Mouse (Mus musculus) cortical plate, adult 2 months (tissue): Measurements from ENCODE around the gene Capn15. TPM values are rescaled to one million over a fixed set of nuclear protein-coding genes. Genes with fewer than 3 reads are reported as not detected.

ENCODE experiments used
- H3K27ac ChIP-seq: fragments of 200-500 bp; 2 replicates; pipeline ENCODE4 v1.5.1; 2012; ENCODE audit warnings: low read length, control low read depth, inconsistent platforms; ENCODE audit not compliant: insufficient read depth
- H3K4me1 ChIP-seq: fragments of 200-500 bp; 2 replicates; pipeline ENCODE4 v1.6.1; 2011; ENCODE audit warnings: low read length; ENCODE audit not compliant: control insufficient read depth, insufficient read depth
- H3K4me3 ChIP-seq: fragments of 200-500 bp; 2 replicates; pipeline ENCODE4 v1.5.1; 2011; ENCODE audit warnings: mild to moderate bottlenecking, low read length, control low read depth; ENCODE audit not compliant: insufficient read depth
- CTCF ChIP-seq: fragments of 200-500 bp; IDR thresholded peaks from 2 replicates; pipeline ENCODE4 v1.5.1; 2011; ENCODE audit warnings: mild to moderate bottlenecking, control low read depth, low read length; ENCODE audit not compliant: insufficient read depth; ENCODE audit errors: extremely low read depth
- POLR2A ChIP-seq: fragments of 200-500 bp; IDR thresholded peaks from 2 replicates; pipeline ENCODE4 v1.6.1; 2011; ENCODE audit warnings: mild to moderate bottlenecking, low read length, control low read depth; ENCODE audit not compliant: insufficient read depth; ENCODE audit errors: extremely low read depth
- polyA plus RNA-seq: library from polyadenylated mRNA; depleted of rRNA; stranded (reverse); fragments of >200 nt; gene quantifications from 2 replicates; pipeline ENCODE4 v1.2.3, GENCODE M21; 2012; rRNA removed

The Capn15 gene
- polyA plus RNA-seq, 1 experiment, result 45.8 TPM

DNA sequence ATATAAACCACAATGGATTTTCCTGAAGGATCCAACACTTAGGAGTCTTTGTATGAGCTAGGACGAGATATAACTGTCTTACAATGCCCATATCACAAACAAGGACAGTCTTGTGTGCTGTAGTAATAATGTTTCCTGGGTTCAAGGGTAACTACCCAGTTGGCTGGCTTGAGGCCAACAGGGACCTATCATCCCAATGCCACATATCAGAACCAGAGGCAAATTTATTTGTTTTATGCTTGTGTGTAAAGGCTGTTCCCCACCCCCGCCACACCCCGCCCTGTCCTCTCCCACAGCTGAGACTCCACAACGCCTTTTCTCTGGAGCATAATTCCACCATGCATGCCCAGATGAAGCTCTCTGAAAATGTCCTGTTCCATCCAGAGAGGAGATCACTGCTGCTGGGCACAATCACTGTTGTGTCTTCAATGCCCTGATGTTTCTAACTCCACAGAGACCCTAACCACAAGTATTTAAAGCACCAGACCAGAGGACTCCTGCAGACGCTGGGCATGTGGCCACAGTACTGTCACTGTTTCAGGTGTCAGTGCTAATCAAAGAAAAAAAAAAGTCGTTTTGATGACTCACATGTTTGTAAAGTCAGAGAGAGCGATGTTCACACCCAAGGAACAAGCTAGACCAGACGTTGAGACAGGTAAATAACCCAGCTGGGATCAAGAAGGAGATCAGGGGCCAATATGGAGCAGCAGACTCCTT lies 68.5 kb downstream of the Capn15 start:
- no peak overlapping the region for H3K27ac ChIP-seq
- peaks cover 19% of the 10 kb centered on the region for H3K4me1 ChIP-seq
- TF ChIP-seq CTCF, result no peak
- TF ChIP-seq POLR2A, result no peak
- peak overlapping the region; percentile 85; the same call in 1 of the 2 replicates for H3K4me3 ChIP-seq

DNA sequence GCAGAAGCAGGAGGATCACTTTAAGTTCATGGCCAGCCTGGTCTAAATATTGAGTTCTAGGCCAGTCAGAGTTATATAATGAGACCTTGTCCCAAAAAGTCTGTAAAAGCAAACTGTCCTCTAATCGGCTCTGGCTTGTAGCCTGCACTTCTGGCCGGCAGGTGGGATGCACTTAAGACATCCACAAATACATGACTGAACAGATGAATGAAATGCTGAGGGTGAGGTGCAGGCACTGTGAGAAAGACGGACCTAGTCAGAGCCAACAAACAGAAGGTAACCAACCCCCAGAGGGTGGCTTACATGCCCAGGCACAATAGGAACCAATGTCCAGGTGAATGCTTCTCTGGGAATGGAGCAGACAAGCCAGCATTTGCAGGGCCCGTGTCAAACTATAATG lies 71.3 kb downstream of the Capn15 start:
- Histone ChIP-seq H3K27ac (peak overlapping the region; percentile 26), H3K4me3 (no peak overlapping the region), H3K4me1 (peaks cover 25% of the 10 kb centered on the region)
- TF ChIP-seq POLR2A (no peak), CTCF (no peak)

DNA sequence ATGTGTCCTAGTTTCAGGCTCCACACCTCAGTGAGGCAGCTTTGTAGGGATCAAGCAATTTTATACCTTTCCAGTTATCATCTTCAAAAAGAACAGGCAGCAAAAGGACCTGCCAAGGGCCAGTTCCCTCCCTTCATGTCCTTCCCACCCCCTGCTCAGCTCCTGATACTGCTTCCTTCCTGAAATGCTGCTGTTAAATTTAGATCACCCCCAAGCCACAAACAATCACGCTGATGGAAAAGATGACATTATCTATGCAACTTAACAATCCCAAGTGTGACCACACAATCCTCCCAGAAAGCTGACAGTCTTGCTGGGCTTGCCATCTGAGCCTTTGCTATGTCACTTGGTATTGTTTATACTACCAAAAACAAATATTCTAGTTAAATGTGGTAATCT lies 71.7 kb downstream of the Capn15 start:
- H3K4me3 ChIP-seq, result no peak overlapping the region
- H3K4me1 ChIP-seq, result peaks cover 25% of the 10 kb centered on the region
- peak overlapping the region; percentile 26 for H3K27ac ChIP-seq
- TF ChIP-seq CTCF (no peak), POLR2A (no peak)

DNA sequence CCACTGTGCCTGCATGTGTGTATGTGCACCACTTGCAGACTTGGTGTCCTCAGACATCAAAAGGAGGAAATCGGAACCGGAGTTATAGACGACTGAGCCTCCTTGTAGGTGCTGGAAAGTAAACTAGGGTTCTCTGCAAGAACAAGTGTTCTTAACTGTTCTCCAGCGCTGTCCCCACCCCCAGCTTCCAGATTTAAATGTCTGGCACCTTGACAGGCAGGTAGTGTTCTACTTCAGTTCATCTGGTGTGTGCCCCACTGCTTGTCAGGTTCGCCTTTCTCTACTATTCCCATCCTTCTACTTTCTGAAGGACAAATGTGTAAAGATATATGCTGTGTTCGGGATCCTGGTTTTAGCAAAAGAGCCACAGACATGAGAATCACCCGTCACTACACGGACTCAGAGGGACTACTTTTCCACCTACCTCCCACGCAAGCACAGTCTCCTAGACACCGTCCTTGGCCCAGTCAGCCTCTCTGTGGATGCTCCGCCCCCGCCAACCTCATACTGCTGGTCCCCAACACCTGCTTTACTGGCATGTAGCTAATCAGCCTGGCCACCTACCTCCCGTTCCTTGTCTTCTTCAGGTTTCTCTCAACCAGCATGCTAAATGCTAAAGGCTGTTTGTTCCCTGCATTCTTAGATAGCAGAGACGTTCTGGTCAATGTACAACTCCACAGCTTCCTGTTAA lies 72.3 kb downstream of the Capn15 start:
- Histone ChIP-seq H3K4me3 (no peak overlapping the region), H3K4me1 (peaks cover 25% of the 10 kb centered on the region), H3K27ac (peak overlapping the region; percentile 26)
- no peak for TF ChIP-seq POLR2A
- TF ChIP-seq CTCF, result no peak

DNA sequence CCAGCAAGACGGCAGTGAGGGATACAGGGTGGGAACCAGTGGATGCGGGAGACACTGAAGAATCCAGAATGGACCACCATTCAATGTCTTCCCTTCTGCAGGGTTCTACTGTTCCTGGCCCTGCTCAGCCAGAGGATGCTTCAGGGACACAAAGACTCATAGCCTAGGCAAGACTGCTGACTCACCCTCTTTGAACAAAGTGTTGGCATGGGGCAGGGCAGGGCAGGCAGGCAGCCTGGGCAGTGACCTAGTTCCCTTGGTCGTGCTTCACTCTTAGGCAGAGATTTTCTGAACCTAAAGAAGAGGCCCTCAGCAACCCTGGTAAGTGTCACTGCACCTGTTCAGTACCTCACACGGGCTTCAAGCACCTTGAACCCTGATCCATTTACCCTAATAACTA lies 73.8 kb downstream of the Capn15 start:
- H3K4me3 ChIP-seq, result no peak overlapping the region
- peak overlapping the region; percentile 70 for H3K27ac ChIP-seq
- H3K4me1 ChIP-seq, result peaks cover 30% of the 10 kb centered on the region
- TF ChIP-seq CTCF (no peak), POLR2A (no peak)

Other genes starting within 250 kb of the Capn15 start
- 0.77 and 1.0 TPM in 2 replicates for gene Mslnl, start 249.8 kb downstream of the Capn15 start, polyA plus RNA-seq
- 2.3 and 3.0 TPM in 2 replicates for gene Msln, start 231.4 kb downstream of the Capn15 start, polyA plus RNA-seq
- gene Narfl, start 212.0 kb downstream of the Capn15 start, polyA plus RNA-seq, result 39.4 and 41.9 TPM in 2 replicates
- gene Haghl, start 200.1 kb downstream of the Capn15 start, polyA plus RNA-seq, result 230 and 253 TPM in 2 replicates
- 0.17 and 0.52 TPM in 2 replicates for gene Ccdc78, start 199.2 kb downstream of the Capn15 start, polyA plus RNA-seq
- gene Fam173a, start 192.9 kb downstream of the Capn15 start, polyA plus RNA-seq, result 152 and 159 TPM in 2 replicates
- 2.3 and 4.0 TPM in 2 replicates for gene AC134908.4, start 190.1 kb downstream of the Capn15 start, polyA plus RNA-seq
- gene Metrn, start 188.7 kb downstream of the Capn15 start, polyA plus RNA-seq, result 134 and 141 TPM in 2 replicates
- 670 and 731 TPM in 2 replicates for gene Fbxl16, start 176.7 kb downstream of the Capn15 start, polyA plus RNA-seq
- 36.4 and 40.0 TPM in 2 replicates for gene Wdr24, start 162.2 kb downstream of the Capn15 start, polyA plus RNA-seq
- gene Jmjd8, start 156.9 kb downstream of the Capn15 start, polyA plus RNA-seq, result 55.6 and 58.1 TPM in 2 replicates
- 284 and 299 TPM in 2 replicates for gene Stub1, start 152.4 kb downstream of the Capn15 start, polyA plus RNA-seq
- gene Rhbdl1, start 148.5 kb downstream of the Capn15 start, polyA plus RNA-seq, result 109 and 118 TPM in 2 replicates
- gene Gm20683, start 144.0 kb downstream of the Capn15 start, polyA plus RNA-seq, result 40.8 and 45.0 TPM in 2 replicates
- 108 and 119 TPM in 2 replicates for gene Rhot2, start 140.9 kb downstream of the Capn15 start, polyA plus RNA-seq
- gene Wdr90, start 124.3 kb downstream of the Capn15 start, polyA plus RNA-seq, result 38.2 and 48.5 TPM in 2 replicates
- 29.2 and 29.9 TPM in 2 replicates for gene Mcrip2, start 117.0 kb downstream of the Capn15 start, polyA plus RNA-seq
- gene Mettl26, start 110.7 kb downstream of the Capn15 start, polyA plus RNA-seq, result 76.5 and 79.2 TPM in 2 replicates
- 0.26 and 0.61 TPM in 2 replicates for gene Wfikkn1, start 104.9 kb downstream of the Capn15 start, polyA plus RNA-seq
- 68.9 and 71.1 TPM in 2 replicates for gene Rab40c, start 66.1 kb downstream of the Capn15 start, polyA plus RNA-seq
- gene Pigq, start 40.9 kb downstream of the Capn15 start, polyA plus RNA-seq, result 156 and 159 TPM in 2 replicates
- 1.1 and 1.9 TPM in 2 replicates for gene Nhlrc4, start 40.8 kb downstream of the Capn15 start, polyA plus RNA-seq
- gene A930017K11Rik, start 33.2 kb downstream of the Capn15 start, polyA plus RNA-seq, result 0.79 and 0.92 TPM in 2 replicates
- 88.5 and 94.2 TPM in 2 replicates for gene Rab11fip3, start 83.8 kb upstream of the Capn15 start, polyA plus RNA-seq
- gene Decr2, start 104.5 kb upstream of the Capn15 start, polyA plus RNA-seq, result 43.5 and 49.8 TPM in 2 replicates
- 11.5 and 11.8 TPM in 2 replicates for gene Nme4, start 109.8 kb upstream of the Capn15 start, polyA plus RNA-seq
- 27.4 and 31.6 TPM in 2 replicates for gene Tmem8, start 127.5 kb upstream of the Capn15 start, polyA plus RNA-seq
- 96.3 and 101 TPM in 2 replicates for gene Mrpl28, start 137.7 kb upstream of the Capn15 start, polyA plus RNA-seq
- gene Axin1, start 152.9 kb upstream of the Capn15 start, polyA plus RNA-seq, result 15.4 and 16.0 TPM in 2 replicates
- 0.30 and 0.33 TPM in 2 replicates for gene Pdia2, start 213.3 kb upstream of the Capn15 start, polyA plus RNA-seq
- 90.4 and 99.2 TPM in 2 replicates for gene Rgs11, start 217.2 kb upstream of the Capn15 start, polyA plus RNA-seq
- 163 and 175 TPM in 2 replicates for gene Arhgdig, start 222.0 kb upstream of the Capn15 start, polyA plus RNA-seq